Mouse (Mus musculus): ENCODE measurements at regions not wholly inside any gene's neighbourhood (a gene's known extent, or its start where the extent isn't known, plus 50 kb on each side); places are given as distances from the start of the nearest gene placed in this dataset.

- Histone ChIP-seq H3K36me3 (ENCODE audit: control insufficient read depth, insufficient read depth) (no peaks in the 10 kb centered on the region), H3K4me1 (ENCODE audit: control insufficient read depth, low read depth, low read length) (no peaks in the 10 kb centered on the region), H3K4me2 (ENCODE audit: low read depth, low read length) (no peak overlapping the region), H3K9ac (ENCODE audit: low read depth, low read length) (no peak overlapping the region), H3K4me3 (ENCODE audit: low read depth, low read length) (no peak overlapping the region), H3K9me3 (replicated peaks; ENCODE audit: control insufficient read depth, low read length) (no peaks in the 10 kb centered on the region), H3K27ac (ENCODE audit: low read length) (no peak overlapping the region), H3K27me3 (ENCODE audit: control insufficient read depth, insufficient read depth, low read depth, low read length) (no peaks in the 10 kb centered on the region)
- WGBS (ENCODE audit: insufficient replicate concordance), result 59% methylated on average over 6 of the region's 6 CpGs
- no peak for ATAC-seq (ENCODE audit: low read depth)
Measured at GRCm38 (mm10) chr16:42808864-42809263, 66.8 kb upstream of the Zbtb20 start.

DNA sequence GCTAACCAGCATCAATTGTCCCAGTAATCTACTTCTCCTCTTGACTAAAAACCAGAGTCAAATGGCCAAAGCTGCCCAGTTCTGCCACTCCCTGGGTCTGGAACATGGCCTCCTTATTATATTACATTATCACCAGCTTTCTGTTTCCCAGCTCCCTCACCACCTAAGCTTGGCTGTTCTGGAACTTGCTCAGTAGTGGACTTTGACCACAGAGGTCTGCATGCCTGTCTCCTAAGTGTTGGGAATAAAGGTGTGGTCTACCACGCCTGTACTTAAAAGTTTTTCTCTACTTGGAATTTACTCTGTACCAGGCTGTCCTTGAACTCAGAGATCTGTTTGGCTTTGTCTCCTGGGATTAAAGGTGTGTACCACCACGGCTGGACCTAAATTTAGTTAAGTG lies 68.1 kb upstream of the Zbtb20 start:
- no peaks in the 10 kb centered on the region for H3K27me3 ChIP-seq (ENCODE audit: control insufficient read depth, insufficient read depth, low read depth, low read length)
- ATAC-seq (ENCODE audit: low read depth), result no peak
- H3K36me3 ChIP-seq (ENCODE audit: control insufficient read depth, insufficient read depth), result no peaks in the 10 kb centered on the region
- no peaks in the 10 kb centered on the region for H3K4me1 ChIP-seq (ENCODE audit: control insufficient read depth, low read depth, low read length)
- H3K9ac ChIP-seq (ENCODE audit: low read depth, low read length), result no peak overlapping the region
- 53% methylated on average over 2 of the region's 2 CpGs for WGBS (ENCODE audit: insufficient replicate concordance)
- H3K9me3 ChIP-seq (replicated peaks; ENCODE audit: control insufficient read depth, low read length), result no peaks in the 10 kb centered on the region
- H3K4me2 ChIP-seq (ENCODE audit: low read depth, low read length), result no peak overlapping the region
- H3K4me3 ChIP-seq (ENCODE audit: low read depth, low read length), result no peak overlapping the region
- no peak overlapping the region for H3K27ac ChIP-seq (ENCODE audit: low read length)

GRCm38 (mm10) chr16:42803609-42804008 lies 72.1 kb upstream of the Zbtb20 start:
- H3K36me3 ChIP-seq (ENCODE audit: control insufficient read depth, insufficient read depth), result no peaks in the 10 kb centered on the region
- H3K4me1 ChIP-seq (ENCODE audit: control insufficient read depth, low read depth, low read length), result no peaks in the 10 kb centered on the region
- H3K27ac ChIP-seq (ENCODE audit: low read length), result no peak overlapping the region
- H3K4me3 ChIP-seq (ENCODE audit: low read depth, low read length), result no peak overlapping the region
- no peak overlapping the region for H3K4me2 ChIP-seq (ENCODE audit: low read depth, low read length)
- no peak for ATAC-seq (ENCODE audit: low read depth)
- H3K27me3 ChIP-seq (ENCODE audit: control insufficient read depth, insufficient read depth, low read depth, low read length), result no peaks in the 10 kb centered on the region
- 50% methylated on average over 1 of the region's 1 CpGs for WGBS (ENCODE audit: insufficient replicate concordance)
- H3K9ac ChIP-seq (ENCODE audit: low read depth, low read length), result no peak overlapping the region
- no peaks in the 10 kb centered on the region for H3K9me3 ChIP-seq (replicated peaks; ENCODE audit: control insufficient read depth, low read length)

DNA sequence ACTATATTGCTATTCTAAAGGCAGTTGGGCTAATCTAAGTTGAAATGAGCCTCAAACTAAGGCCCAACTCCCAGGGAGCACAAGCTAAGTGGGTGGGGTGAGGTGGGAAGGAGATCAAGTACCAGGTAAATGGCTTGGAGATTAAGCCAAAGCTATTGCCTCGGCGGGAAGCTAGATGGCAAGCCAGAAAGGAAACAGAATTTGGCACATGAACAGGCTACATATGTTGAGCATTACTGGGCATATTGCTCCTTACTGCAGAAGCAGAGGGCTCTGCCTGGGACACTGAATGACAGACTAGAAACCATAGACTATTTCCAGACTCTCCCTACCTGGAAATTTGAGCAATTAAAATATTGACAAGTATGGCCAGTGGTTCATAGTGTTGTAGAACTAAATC lies 83.1 kb upstream of the Zbtb20 start:
- no peaks in the 10 kb centered on the region for H3K4me1 ChIP-seq (ENCODE audit: control insufficient read depth, low read depth, low read length)
- H3K4me3 ChIP-seq (ENCODE audit: low read depth, low read length), result no peak overlapping the region
- H3K27me3 ChIP-seq (ENCODE audit: control insufficient read depth, insufficient read depth, low read depth, low read length), result no peaks in the 10 kb centered on the region
- no peak for ATAC-seq (ENCODE audit: low read depth)
- no peak overlapping the region for H3K27ac ChIP-seq (ENCODE audit: low read length)
- H3K9me3 ChIP-seq (replicated peaks; ENCODE audit: control insufficient read depth, low read length), result no peaks in the 10 kb centered on the region
- no peak overlapping the region for H3K4me2 ChIP-seq (ENCODE audit: low read depth, low read length)
- WGBS (ENCODE audit: insufficient replicate concordance), result 65% methylated on average over 2 of the region's 2 CpGs
- no peak overlapping the region for H3K9ac ChIP-seq (ENCODE audit: low read depth, low read length)
- no peaks in the 10 kb centered on the region for H3K36me3 ChIP-seq (ENCODE audit: control insufficient read depth, insufficient read depth)

GRCm38 (mm10) chr16:42784712-42785111 lies 91.0 kb upstream of the Zbtb20 start:
- no peaks in the 10 kb centered on the region for H3K36me3 ChIP-seq (ENCODE audit: control insufficient read depth, insufficient read depth)
- H3K27ac ChIP-seq (ENCODE audit: low read length), result no peak overlapping the region
- H3K4me1 ChIP-seq (ENCODE audit: control insufficient read depth, low read depth, low read length), result no peaks in the 10 kb centered on the region
- no peaks in the 10 kb centered on the region for H3K9me3 ChIP-seq (replicated peaks; ENCODE audit: control insufficient read depth, low read length)
- no peaks in the 10 kb centered on the region for H3K27me3 ChIP-seq (ENCODE audit: control insufficient read depth, insufficient read depth, low read depth, low read length)
- 19% methylated on average over 4 of the region's 4 CpGs for whole genome bisulfite sequencing (ENCODE audit: insufficient replicate concordance)
- no peak overlapping the region for H3K9ac ChIP-seq (ENCODE audit: low read depth, low read length)
- no peak for ATAC-seq (ENCODE audit: low read depth)
- no peak overlapping the region for H3K4me3 ChIP-seq (ENCODE audit: low read depth, low read length)
- H3K4me2 ChIP-seq (ENCODE audit: low read depth, low read length), result no peak overlapping the region

- no peak for ATAC-seq (ENCODE audit: low read depth)
- no peaks in the 10 kb centered on the region for H3K27me3 ChIP-seq (ENCODE audit: control insufficient read depth, insufficient read depth, low read depth, low read length)
- WGBS (ENCODE audit: insufficient replicate concordance), result 43% methylated on average over 4 of the region's 4 CpGs
Measured at GRCm38 (mm10) chr16:42784031-42784430, 91.7 kb upstream of the Zbtb20 start.

DNA sequence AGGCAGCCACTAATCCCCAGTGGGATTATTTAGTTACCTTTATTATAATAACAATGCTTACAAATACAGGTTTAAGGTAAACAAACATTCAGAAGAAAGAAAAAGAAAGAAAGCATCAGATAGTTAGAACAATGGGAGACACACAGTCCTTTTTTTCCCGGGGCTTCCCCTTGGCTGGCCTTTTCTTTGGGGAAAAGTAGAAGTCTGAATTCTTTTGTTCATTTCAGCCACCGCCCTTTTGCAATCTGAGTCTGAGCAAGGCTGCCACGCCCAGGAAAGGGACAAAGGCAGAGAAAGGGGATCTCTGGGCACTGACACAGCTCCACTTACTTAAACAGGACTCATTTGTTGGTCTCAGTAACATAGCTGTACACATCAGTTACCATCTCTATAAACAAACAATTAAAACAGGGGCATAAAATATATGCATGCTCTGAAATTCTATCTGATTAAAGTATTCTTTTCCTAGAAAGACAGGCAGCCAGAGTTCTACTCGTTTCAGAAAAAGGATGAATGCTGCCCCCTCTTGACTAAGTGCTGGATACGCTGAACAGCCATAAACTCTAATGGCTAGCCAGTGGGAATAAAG lies 93.5 kb upstream of the Zbtb20 start:
- WGBS (ENCODE audit: insufficient replicate concordance), result 2% methylated on average over 5 of the region's 5 CpGs
- H3K9ac ChIP-seq (ENCODE audit: low read depth, low read length), result no peak overlapping the region
- no peak overlapping the region for H3K4me2 ChIP-seq (ENCODE audit: low read depth, low read length)
- ATAC-seq (ENCODE audit: low read depth), result no peak
- no peak overlapping the region for H3K27ac ChIP-seq (ENCODE audit: low read length)
- H3K4me3 ChIP-seq (ENCODE audit: low read depth, low read length), result no peak overlapping the region
- H3K27me3 ChIP-seq (ENCODE audit: control insufficient read depth, insufficient read depth, low read depth, low read length), result no peaks in the 10 kb centered on the region
- H3K4me1 ChIP-seq (ENCODE audit: control insufficient read depth, low read depth, low read length), result no peaks in the 10 kb centered on the region
- H3K9me3 ChIP-seq (replicated peaks; ENCODE audit: control insufficient read depth, low read length), result no peaks in the 10 kb centered on the region
- H3K36me3 ChIP-seq (ENCODE audit: control insufficient read depth, insufficient read depth), result no peaks in the 10 kb centered on the region

More at GRCm38 (mm10) chr16:42784031-42784430, 91.7 kb upstream of the Zbtb20 start:
- Histone ChIP-seq H3K9me3 (replicated peaks; ENCODE audit: control insufficient read depth, low read length) (no peaks in the 10 kb centered on the region), H3K9ac (ENCODE audit: low read depth, low read length) (no peak overlapping the region), H3K4me2 (ENCODE audit: low read depth, low read length) (no peak overlapping the region), H3K4me3 (ENCODE audit: low read depth, low read length) (no peak overlapping the region), H3K36me3 (ENCODE audit: control insufficient read depth, insufficient read depth) (no peaks in the 10 kb centered on the region), H3K27ac (ENCODE audit: low read length) (no peak overlapping the region), H3K4me1 (ENCODE audit: control insufficient read depth, low read depth, low read length) (no peaks in the 10 kb centered on the region)

DNA sequence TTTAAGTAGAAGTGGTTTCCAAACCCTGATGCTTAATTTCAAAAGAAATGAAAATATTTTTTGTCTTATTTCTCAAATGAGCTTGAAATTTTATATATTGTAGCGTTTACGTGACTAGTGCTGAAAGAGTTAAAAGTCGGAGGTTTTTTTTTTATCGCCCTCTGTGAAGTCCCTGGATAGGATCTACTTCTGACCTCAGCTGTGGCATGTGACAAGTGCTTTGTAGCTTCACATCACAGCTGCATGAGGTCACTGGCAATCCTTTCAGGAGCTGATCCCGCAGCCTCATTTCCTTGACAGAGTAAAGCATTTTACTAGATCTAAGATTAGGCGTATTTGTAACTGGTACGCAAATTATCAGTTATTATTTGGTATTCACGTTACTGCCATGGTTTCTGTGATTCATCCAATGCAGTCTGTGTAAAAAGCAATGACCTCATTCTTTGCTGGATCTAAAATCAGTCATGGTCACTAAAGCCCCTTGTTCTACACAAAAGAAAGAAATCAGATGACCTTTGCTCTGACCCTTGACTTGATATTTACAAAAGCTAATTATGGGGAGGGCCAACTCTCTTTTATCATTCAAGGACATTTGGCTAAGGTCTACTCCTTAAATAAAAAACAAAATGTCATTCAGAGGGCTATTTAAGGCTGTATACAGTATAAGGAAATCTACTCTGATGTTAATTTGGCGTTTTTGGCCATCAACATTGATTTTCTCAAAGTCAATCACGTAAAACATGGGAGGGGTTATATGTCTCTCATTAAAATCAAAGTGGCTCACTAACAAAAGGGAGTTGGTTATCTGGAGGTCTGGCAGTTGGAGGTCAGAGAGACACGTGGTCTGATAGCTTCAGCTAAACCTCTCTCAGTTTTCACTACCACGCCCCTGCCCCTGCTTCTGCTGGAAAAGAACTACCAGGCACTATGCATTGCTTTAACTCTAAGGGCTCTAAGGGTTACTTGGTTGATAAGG lies 94.3 kb upstream of the Zbtb20 start:
- no peak for ATAC-seq (ENCODE audit: low read depth)

DNA sequence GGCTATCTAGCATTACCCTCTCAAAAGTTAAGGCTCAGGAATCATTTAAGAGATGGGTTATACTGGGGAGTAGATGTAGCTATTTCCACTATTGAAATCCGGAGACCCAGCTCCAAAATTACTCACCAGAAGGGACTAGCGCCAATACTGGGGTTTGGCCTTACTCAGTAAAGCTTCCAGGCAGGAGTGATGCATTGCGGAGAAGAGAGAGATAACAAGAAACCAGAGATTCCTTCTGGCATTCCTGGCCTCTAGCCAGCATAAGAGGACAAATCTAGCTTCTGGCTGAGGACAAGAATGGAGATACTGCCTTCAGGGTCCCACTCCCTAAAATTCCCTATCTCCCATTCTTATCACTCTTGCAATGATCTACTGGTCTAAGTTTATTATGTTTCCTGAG lies 95.7 kb upstream of the Zbtb20 start:
- Histone ChIP-seq H3K4me1 (ENCODE audit: control insufficient read depth, low read depth, low read length) (no peaks in the 10 kb centered on the region), H3K9me3 (replicated peaks; ENCODE audit: control insufficient read depth, low read length) (no peaks in the 10 kb centered on the region), H3K4me3 (ENCODE audit: low read depth, low read length) (no peak overlapping the region), H3K9ac (ENCODE audit: low read depth, low read length) (no peak overlapping the region), H3K36me3 (ENCODE audit: control insufficient read depth, insufficient read depth) (no peaks in the 10 kb centered on the region), H3K27ac (ENCODE audit: low read length) (no peak overlapping the region), H3K27me3 (ENCODE audit: control insufficient read depth, insufficient read depth, low read depth, low read length) (no peaks in the 10 kb centered on the region), H3K4me2 (ENCODE audit: low read depth, low read length) (no peak overlapping the region)
- WGBS (ENCODE audit: insufficient replicate concordance), result 65% methylated on average over 3 of the region's 3 CpGs
- no peak for ATAC-seq (ENCODE audit: low read depth)

More for the DNA sequence above, 94.3 kb upstream of the Zbtb20 start:
- 22% methylated on average over 12 of the region's 12 CpGs for WGBS (ENCODE audit: insufficient replicate concordance)
- H3K9ac ChIP-seq (ENCODE audit: low read depth, low read length), result no peak overlapping the region
- no peak overlapping the region for H3K4me2 ChIP-seq (ENCODE audit: low read depth, low read length)
- no peak overlapping the region for H3K27ac ChIP-seq (ENCODE audit: low read length)
- H3K36me3 ChIP-seq (ENCODE audit: control insufficient read depth, insufficient read depth), result no peaks in the 10 kb centered on the region
- H3K9me3 ChIP-seq (replicated peaks; ENCODE audit: control insufficient read depth, low read length), result no peaks in the 10 kb centered on the region
- H3K4me1 ChIP-seq (ENCODE audit: control insufficient read depth, low read depth, low read length), result no peaks in the 10 kb centered on the region
- H3K4me3 ChIP-seq (ENCODE audit: low read depth, low read length), result no peak overlapping the region
- H3K27me3 ChIP-seq (ENCODE audit: control insufficient read depth, insufficient read depth, low read depth, low read length), result no peaks in the 10 kb centered on the region
